In genomic region chr1:81076831-81077664, GRCm38 (mm10) we compare ENCODE assay signal across 9 mouse cellular contexts. TPM values are rescaled to one million over a fixed set of nuclear protein-coding genes. Genes with fewer than 3 reads are reported as not detected.
A peak's percentile ranks its signal among the peaks of the same experiment; 100 is the strongest.
DNase-seq lines count a peak whose midpoint lies in the region; TF ChIP-seq lines count a peak whose summit lies in the region.
"Had no signal": no experiment of that assay in that cellular context is flagged by ENCODE, and none has a peak within 500 bp of the region (broad histone marks: within the 10 kb centered on the region; RNA-seq: fewer than 3 reads in every experiment).

Gene Nyap2, plus strand, starts transcription at chr1:81076950.

- no peak for TF ChIP-seq CTCF in heart, adult 2 months (IDR thresholded peaks at IDR 0.05)
- TF ChIP-seq CTCF in thymus, adult 2 months (IDR thresholded peaks at IDR 0.05; ENCODE audit: borderline replicate concordance, control insufficient read depth, extremely low read depth, insufficient read depth, low read length, poor library complexity): no peak

- no peak for TF ChIP-seq POLR2A in heart, adult 2 months (IDR thresholded peaks at IDR 0.05; ENCODE audit: insufficient read depth, low read depth, low read length)
- no peak for TF ChIP-seq POLR2A in thymus, adult 2 months (IDR thresholded peaks at IDR 0.05; ENCODE audit: control insufficient read depth, extremely low read depth, insufficient read depth, low read length, poor library complexity)

- H3K36me3 ChIP-seq in heart, adult 2 months (ENCODE audit: control insufficient read depth, insufficient read depth, low read length): no peaks in the 10 kb centered on the region
- no peaks in the 10 kb centered on the region for H3K36me3 ChIP-seq in thymus, adult 2 months (ENCODE audit: control insufficient read depth, insufficient read depth, low read length)

- H3K9ac ChIP-seq in heart, adult 2 months (ENCODE audit: low read depth, low read length): no peak within 1 kb of the TSS

- no peaks in the 10 kb centered on the region for H3K27me3 ChIP-seq in heart, adult 2 months (ENCODE audit: control insufficient read depth, insufficient read depth, low read length)
- no peaks in the 10 kb centered on the region for H3K27me3 ChIP-seq in thymus, adult 2 months (ENCODE audit: control insufficient read depth, insufficient read depth, low read length)

- no peak for TF ChIP-seq EP300 in heart, adult 2 months (IDR thresholded peaks at IDR 0.05; ENCODE audit: insufficient read depth, low read depth, low read length)

- intact Hi-C loops in left cerebral cortex, postnatal 25 days (cut with DNase I): loop anchor here (1.0 to 2.0 kb wide), 3 partner anchors 103 to 223 kb away; no protein-coding TSS in a partner anchor
- intact Hi-C loops in heart, adult 2 months (cut with DNase I): no loop called here

- H3K4me1 ChIP-seq in heart, adult 2 months (ENCODE audit: control insufficient read depth, insufficient read depth, low read length): no peaks in the 10 kb centered on the region
- H3K4me1 ChIP-seq in thymus, adult 2 months (replicated peaks; ENCODE audit: control insufficient read depth, insufficient read depth, low read length): no peaks in the 10 kb centered on the region

- H3K4me3 ChIP-seq in heart, adult 2 months: no peak within 1 kb of the TSS
- H3K4me3 ChIP-seq in thymus, adult 2 months (ENCODE audit: control insufficient read depth, insufficient read depth, low read length): no peak within 1 kb of the TSS

- H3K27ac ChIP-seq in heart, adult 2 months: no peak within 1 kb of the TSS
- H3K27ac ChIP-seq in thymus, adult 2 months (ENCODE audit: control insufficient read depth, insufficient read depth, low read length): no peak within 1 kb of the TSS

- DNase-seq in R1 (ENCODE audit: low read depth, low spot score): peak; percentile 48
- peak; percentile 83 for DNase-seq in cerebellum, adult 9-11 months
- DNase-seq in frontal cortex, postnatal 14 days (ENCODE audit: low spot score in 2 of 2): peak; percentile 42 to 52
- peak; percentile 67 to 88 for DNase-seq in left cerebral cortex, postnatal 25 days (ENCODE audit: low spot score in 2 of 2)
- DNase-seq in right cerebral cortex, adult 2 months (ENCODE audit: low spot score in 2 of 2): peak; percentile 65 to 72
- no peak for DNase-seq in heart, adult 2 months
- no peak for DNase-seq in heart, adult 8-10 months (ENCODE audit: low spot score)
- DNase-seq in thymus, adult 2 months: no peak

- 38% methylated on average over 16 of the region's 16 CpGs for WGBS in heart, adult 2 months
- WGBS in thymus, adult 2 months: 47% methylated on average over 16 of the region's 16 CpGs

- no peaks in the 10 kb centered on the region for H3K79me2 ChIP-seq in heart, adult 2 months (replicated peaks; ENCODE audit: control insufficient read depth, insufficient read depth, low read length)

RNA-seq across cellular contexts. Expression of gene Nyap2, which starts in this region (rescaled TPM):
- 10 to 100 TPM; 42.1 to 45.6 TPM for total RNA-seq in left cerebral cortex, postnatal 25 days (2021)
- not detected for total RNA-seq in heart, adult 2 months (2021)
- polyA plus RNA-seq in heart, adult 2 months (2012; rRNA removed): not detected in 2 replicates
- not detected for total RNA-seq in heart, adult 8-10 months (2022)
- 0.03 and 0.06 TPM in 2 replicates for polyA plus RNA-seq in thymus, adult 2 months (2012; rRNA removed)
- polyA plus RNA-seq: spleen, adult 2 months had no signal

Comparison
In these comparisons a context has a peak if more than half of its experiments do, and no peak if none do; other contexts are left out.
1. RNA of gene Nyap2 (total RNA-seq): 42.1 to 45.6 TPM in left cerebral cortex, postnatal 25 days; not detected in heart, adult 2 months and not detected in heart, adult 8-10 months; every median in the first group is over 10 times any median in the second.
2. DNase-seq: peak in R1 (single experiment), cerebellum, adult 9-11 months (single experiment), frontal cortex, postnatal 14 days (2 of 2), left cerebral cortex, postnatal 25 days (2 of 2) and right cerebral cortex, adult 2 months (2 of 2); none in heart, adult 2 months (0 of 2), heart, adult 8-10 months (single experiment) and thymus, adult 2 months (single experiment).